Mouse (Mus musculus) embryo, embryonic 10 days (tissue): ENCODE data around the gene Tmem132d.

ENCODE experiments used
- DNase-seq: peaks from one replicate; pipeline ENCODE4 v3.0.0-alpha.2; 2015; ENCODE audit warnings: low spot score

Gene Tmem132d

DNA sequence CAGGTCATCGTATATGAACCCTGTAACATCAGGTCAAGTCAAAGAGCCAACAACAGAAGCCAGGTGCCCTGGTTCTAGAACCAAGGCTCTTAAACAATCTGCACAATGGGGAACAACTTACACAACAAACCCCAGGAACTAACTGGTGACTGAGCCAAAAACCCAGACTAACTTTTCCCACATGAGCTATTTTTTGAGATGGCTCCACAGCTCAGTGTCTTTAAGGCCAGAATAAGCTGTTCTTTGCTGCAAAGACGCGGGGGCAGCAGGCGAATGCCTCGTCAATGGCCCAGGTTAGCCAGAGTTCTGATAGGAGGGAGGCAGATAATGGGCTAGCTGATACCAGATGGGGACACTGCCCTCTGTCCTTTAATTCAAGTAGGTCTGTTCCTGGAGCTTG lies 221.8 kb downstream of the Tmem132d start:
- no peak for DNase-seq

DNA sequence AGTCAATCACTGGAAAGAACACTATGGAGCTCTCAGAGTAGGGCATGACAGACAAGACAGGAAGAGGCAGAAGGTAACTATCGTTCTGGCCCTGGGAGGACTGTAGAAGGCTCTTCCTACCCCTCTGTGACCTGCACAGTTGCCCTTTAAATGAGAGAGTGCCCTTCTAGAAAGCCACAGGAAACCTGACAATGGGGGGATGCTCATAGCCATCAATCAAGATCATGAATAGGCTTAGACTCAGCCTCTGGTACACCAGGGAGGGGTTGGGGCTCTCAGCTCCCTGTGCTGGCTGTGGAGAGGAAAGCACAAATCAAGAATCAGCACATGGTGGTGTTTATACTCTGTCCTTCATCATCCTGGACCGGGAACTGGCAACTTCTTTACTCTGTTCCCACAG lies 227.2 kb downstream of the Tmem132d start:
- peak; percentile 64 for DNase-seq

DNA sequence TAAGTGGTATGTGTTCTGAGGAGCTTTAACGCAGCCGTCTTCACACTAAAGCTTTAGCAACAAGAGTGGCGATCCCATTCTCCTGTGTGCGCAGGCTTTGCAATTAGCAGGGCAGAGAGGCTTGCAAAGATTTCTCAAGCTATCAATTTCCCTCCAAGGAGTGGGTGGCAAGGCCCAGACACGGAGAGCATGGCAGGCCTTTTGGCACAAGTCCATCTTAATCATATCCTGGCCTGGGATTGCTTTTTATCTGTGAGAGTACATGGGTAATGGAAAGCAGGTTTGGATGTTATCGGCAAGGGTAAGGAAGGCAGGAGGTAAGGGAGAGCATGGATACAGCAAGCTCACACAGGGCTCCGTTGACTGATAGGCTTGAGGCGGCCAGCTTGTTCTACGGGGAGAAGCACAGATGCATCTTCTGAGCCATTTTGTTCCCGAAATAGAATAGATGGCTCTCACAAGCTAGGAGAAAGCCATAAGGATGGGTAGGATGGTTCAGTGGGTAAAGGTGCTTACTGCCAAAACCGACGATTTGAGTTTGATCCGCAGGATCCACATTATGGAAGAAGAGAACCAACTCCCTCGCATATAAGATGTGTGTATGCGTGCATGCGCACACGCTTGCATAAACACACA lies 228.1 kb downstream of the Tmem132d start:
- no peak for DNase-seq

DNA sequence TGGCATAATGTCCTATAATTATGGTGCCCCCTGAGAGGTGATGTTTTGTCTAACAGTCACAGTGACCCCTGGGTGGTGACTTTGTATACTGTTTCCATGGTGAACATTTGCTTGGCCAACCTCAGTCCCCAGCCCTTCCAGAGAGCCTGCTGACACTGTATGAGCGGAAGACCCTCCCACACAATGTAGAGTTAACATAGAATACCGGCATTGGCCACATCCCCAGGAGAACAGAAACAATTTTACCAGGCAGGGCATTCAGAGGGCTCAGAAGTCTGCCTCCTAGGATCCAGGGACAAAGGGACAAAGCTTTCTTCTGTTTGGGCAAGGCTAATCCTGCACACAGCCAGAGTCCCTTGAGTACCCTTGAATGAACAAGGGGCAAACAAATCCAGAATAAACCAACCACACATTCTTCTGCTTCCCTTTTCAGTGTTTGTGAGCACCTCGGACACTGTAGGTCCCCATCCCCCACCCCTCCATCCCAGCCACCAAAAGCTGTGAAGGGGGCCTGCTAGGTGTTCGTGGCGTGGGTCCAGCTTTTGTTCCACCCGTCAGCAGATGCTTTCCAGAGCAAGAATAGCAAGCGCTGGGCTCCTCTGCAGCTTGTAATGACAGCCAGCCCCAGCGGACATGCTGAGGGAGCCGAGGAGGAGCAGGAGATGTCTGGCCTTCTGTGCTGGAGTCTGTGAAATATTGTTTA lies 228.8 kb downstream of the Tmem132d start:
- DNase-seq, result peak; percentile 32

DNA sequence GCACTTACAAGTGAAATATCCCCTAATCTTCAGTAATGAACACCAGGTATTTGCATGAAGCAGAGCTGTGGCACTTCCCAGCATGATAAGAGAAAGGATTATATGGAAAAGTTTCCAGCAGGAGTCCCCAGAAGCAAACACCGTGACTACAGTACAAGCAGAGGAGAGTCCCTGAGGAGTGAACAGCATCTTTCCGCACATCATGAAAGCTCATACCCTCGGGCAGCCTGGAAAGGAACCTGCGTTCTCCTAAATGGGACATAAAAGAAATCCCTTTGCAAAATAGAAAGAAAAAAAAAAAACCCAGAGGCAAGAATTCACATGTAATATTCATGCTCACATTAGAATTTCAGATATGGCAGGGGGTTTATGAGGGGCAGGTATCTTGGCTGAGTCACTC lies 238.8 kb downstream of the Tmem132d start:
- DNase-seq, result no peak

DNA sequence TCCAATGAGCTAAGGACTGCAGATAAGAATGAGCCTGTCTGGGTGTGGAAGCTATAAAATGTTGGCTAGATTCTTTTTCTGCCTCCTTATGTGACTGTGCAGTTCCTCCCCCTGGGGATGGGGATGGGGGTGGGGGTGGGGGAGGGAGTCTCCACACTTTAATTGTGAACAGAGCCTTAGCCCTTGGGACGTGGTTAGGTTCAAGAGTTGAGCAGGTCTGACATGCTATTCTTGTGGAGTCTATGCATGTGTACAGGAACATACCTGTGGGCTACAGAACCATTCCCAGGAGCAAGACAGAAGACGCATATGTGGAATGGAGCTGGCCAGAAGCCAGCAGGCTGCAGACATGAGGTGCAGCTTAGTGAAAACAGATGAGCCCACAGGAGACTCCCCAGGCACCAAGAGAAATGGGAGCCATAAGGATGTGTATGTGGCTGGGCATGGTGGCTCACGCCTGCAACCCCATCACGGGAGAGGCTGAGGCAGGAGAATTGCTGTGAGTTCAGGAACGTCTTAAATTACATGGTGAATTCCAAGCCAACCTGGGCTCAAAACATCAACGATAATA lies 240.3 kb downstream of the Tmem132d start:
- no peak for DNase-seq

DNA sequence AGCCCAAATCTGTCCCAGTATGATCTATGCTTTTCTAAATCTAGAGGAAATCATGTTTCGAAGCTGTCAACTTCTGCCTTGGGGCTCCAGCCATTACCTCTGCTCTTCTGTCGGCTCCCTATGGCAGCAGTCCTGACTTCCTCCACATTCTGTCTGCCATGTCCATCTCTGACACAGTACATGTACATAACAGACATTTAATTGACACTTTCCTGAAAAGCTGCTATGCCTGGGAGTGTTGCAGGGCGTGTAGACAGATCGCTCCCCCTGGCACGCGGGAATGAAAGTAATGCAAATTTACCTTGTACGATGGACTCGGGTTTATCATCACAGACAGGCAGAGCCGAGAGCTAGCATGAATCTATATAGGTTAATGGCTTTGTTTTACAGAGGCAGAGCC lies 241.2 kb downstream of the Tmem132d start:
- no peak for DNase-seq

DNA sequence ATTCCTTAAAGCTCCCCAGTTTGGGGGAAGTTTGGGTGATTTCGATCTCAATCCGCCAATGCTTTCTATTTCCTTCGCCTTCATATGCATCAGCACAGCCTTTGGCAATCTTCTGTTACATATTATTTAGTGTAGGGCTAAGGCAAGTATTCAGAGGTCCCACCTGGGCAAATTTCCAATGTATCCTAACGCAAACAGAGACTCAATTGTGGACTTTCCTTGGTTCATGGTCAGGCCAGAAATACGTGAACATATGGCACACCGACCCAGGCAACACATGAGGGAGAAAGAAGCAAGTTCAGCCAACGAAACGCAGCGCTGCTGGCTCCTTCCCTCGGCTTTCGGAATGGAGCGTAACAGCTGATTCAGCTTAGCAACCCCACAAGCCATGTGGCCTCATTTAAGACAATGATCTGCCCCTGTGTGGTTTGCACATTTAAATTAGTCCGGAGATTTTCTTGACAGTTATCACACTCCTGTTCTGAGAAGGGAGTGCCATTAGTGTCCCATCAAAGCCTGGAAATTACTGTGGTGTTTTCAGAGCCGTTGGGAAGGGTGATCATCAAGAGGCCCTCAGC lies 242.5 kb downstream of the Tmem132d start:
- no peak for DNase-seq

DNA sequence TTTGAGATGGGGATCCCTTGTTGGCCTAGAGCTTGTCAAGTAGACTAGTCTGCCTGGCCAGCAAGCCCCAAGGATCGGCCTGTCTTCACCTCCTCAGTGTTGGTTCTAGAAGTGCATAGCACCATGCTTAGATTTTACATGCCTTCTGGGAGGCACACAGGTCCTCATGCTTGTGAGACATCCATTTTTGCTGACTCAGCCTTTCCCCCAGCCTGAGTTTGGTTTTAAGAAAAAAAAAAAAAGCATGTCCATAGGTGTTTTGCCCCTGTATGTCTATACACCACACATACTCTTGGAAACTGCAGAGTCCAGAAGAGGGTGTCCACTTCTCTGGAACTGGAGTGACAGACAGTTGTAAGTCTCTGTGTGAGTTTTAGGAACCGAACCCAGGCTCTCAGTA lies 256.6 kb downstream of the Tmem132d start:
- no peak for DNase-seq

DNA sequence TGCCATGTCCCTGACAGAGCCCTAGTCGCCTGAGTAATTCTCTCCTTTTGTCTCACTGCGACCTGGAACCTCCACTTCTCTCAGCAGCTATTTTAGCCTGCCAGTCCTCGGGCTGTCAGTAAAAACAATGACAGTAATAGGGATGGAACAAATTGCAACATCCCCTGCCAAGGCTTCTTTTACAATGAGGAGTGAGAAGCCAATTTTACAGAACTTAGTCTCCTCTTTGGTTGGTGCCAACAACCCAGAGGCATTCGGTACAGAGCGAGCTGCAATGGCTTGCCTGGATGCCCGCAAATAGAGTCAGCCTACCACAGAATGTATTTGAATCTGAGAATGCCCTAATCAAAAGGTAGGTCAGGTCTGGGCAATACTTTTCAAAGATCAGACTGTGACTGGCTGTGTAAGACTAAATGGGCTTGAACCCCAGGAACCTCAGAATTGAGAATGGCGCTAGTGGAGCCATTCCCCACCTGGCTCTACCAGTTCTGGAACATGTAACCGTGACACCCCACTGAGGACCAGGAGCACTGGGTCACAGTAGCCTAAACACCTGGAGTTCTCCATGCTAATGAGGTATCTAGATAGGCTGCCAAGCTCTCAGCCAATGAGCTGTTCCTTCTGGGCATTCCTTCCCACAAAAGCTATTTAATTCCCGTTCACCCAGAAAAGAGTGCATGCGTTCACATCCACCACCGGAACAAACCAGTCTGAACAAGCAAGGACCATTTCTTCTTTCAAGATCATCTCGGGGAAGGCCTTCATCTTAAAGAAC lies 273.8 kb downstream of the Tmem132d start:
- no peak for DNase-seq

DNA sequence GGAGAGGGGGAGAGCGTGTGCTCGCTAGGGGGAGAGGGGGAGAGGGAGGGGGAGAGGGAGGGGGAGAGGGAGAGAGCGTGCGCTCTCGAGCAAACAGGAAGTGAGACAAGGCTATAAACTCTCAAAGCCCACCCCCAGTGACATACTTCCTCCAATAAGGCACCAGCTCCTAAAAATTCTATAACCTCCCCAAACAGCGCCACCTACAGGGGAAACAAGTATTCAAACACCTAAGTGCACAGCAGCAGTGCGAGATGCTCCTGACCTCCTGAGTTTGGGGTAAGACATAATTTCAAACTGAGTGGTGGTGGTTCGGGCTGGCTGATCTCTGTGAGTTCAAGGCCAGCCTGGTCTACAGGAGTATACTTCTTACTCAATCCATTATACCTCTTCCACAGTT lies 281.4 kb downstream of the Tmem132d start:
- no peak for DNase-seq

DNA sequence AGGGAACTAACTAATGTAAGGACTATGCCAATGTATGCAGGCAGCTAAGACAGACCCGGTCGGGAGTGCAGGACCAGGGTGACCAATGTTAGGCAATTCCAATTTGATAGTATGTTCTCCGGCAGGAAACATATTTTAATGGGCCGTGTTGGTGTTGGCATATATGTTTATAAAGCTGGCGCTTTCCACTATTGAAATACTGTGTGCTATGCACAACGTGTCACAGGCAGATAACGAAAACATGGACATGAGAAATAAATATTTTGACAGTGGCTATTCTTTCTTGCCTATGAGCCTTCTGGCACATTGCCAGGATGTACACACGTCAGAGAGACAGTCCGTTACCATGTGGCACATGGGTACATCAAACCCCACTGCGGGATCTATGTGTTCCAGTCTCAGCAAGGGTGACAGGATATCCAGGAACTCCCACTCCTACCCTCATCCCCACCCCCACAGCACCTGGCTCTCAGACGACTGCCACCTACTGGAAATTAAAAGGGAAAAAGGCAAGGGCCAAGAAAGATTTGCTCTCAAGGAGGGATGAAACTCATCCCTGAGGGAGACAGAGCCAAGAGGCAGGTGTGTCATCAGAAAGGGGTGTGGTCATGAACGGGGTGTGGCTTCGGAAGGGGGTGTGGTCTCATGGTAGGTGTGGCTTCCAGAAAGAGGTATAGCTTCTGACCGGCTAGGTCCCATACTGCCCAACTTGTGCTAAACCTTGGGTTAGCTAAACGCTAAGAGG lies 285.8 kb downstream of the Tmem132d start:
- no peak for DNase-seq

DNA sequence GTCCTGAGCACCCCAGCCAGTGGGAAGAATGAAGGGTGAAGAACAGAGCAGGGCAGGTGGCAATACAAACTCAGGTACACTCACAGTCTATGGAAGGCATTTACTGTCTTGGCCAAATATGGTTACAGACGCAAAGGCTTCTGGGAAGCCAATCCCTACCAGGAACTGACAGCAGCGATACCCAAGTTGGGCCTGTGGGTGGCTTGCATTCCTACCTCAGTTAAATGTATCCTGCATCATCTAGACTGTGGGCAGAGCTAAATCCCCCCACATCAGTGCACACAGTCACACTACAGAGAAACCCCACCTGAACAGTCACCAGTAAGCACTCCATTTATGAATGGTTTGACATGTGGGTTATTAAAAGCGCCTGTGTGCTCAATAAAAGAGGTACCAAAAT lies 288.1 kb downstream of the Tmem132d start:
- no peak for DNase-seq

DNA sequence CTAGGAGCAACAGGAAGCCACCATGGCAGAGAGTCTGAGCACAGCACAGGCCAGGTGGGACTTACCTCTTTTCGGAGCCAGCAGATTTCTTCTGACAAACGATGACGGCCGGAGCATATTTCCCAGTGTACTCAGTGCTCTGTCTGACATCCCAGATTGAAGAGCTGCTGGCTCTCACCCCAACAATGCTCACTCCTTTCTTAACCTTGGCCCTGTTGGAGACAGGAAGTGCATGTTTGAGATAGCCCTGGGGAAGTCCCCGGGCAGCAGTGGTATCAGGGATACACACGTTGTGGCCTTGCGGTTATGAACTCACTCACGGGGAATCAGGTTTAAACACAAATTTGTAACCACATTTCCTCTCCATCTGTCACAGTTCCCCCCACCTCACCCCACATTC lies 296.1 kb downstream of the Tmem132d start:
- no peak for DNase-seq

DNA sequence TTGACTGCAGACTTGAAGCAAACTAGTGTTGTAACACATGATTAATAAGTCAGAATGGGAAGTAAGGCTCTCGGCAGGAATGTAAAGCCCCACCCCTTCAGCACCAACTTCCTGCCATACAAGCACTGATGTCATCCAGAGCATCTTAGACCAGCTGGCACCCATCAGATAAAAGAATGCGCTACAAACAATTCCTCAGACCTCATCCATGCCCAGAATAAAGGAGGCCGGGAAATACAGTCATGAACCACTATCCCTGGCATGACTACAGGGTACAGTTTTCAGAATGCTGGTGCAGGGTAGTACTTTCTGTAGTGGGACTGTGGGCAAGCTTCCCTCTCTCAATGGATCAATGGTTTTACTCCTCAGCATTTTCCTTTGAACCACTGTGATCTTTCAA lies 310.2 kb downstream of the Tmem132d start:
- DNase-seq, result no peak

DNA sequence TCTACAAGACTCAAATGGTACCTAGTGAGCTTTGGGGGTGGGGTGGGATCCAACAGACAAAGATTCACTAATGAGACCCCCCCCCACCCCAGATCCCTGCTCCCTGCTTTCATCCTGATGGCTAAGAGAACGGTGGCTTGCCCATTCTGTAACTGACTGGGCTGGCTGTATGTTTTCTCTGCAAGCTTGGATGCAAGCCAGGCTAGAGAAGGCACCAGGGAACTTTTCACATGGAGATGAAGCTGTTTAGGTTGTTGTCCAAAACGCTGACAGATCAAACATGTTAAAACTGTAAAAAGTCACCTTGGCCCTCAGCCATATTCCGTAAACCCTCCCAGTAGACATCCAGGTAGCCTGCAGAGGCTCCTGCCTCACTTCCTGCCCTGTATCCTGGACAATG lies 313.7 kb downstream of the Tmem132d start:
- DNase-seq, result no peak

DNA sequence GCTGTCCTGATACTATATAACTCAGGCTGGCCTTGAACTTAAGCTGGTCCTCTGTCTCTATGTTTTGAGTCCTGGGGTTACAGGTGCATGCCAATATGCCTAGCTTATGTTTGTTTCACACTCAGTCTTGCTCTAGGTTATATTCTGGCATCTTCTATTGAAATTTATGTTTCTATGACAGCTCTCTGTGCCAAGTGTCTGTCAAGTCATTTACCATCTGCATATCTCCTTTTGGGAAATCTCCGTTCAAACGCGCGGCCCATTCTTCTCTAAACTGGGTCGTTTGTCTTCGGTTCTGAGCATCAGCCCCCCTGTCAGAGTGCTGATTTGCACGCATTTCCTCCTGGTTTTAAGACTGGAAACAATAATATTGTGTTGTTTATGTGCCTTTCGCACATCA lies 319.8 kb downstream of the Tmem132d start:
- DNase-seq, result no peak

DNA sequence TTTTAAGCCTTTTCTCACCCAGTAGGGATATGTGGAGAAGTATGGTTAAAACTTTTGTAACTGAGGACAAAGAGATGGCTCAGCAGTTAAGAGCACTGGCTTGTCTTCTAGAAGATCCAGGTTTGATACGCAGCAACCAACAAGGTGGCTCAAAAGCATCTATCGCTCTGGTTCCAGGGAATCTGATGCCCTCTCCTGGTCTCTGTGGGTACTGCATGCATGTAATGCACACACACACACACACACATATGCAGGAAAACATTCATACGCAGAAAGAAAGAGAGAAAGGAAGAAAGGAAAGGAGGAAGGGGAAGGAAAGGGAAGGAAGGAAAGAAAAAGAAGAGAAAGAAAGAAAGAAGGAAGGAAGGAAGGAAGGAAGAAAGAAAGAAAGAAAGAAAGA lies 320.4 kb downstream of the Tmem132d start:
- DNase-seq, result no peak

DNA sequence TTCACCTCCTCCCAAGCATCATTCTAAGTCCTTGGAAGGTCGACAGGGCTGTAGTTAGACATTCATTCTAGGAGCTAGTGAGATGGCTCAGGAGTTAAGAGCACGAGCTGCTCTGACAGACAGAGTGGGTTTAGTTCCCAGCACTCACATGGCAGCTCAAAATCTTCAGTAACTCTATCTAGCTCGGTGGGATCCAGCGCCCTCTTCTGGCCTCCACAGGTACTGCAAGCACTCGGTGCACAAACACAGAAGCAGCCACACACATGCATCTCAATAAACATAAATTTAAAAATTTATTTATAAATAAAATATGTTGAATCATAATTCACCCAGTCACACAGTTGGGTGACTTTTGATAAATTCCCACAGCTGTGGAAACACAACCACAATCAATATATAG lies 321.2 kb downstream of the Tmem132d start:
- no peak for DNase-seq

DNA sequence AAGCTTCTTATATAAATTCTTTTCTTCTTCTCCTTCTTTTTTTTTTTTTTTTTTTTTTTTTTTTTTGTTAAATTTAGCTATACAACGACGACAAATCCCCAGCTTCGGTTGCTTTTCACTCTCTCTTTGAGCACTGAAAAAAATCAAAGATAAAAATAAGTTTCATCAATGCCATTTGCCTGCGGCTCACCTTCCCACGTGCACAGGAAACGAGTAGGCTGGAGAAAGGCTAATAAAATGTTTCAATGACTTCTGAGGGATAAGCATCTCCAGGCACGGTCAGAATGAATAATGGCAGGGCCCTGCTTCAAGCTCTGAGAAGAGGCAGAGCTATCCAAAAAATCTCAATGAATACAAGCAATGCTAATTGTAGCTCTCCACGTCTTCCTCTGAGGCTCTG lies 330.3 kb downstream of the Tmem132d start:
- no peak for DNase-seq

DNA sequence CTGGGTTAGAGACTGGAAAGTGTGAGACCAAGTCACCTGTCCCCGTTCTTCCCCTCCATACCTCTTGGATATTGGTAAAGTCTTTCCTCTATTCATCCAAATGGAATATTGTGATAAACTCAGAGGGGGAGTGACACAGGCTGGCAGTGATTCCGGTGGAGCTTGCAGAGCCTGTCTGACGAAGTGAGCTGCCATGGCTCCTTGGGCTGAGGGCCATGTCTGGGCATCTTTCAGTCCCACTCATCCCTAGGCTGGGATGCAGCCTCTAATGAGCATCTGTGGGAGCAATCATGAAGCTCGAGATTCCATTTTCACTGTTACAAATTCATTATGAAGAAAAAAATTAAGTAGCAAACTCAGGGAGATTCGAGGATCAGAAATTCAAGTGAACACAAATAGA lies 332.5 kb downstream of the Tmem132d start:
- no peak for DNase-seq

DNA sequence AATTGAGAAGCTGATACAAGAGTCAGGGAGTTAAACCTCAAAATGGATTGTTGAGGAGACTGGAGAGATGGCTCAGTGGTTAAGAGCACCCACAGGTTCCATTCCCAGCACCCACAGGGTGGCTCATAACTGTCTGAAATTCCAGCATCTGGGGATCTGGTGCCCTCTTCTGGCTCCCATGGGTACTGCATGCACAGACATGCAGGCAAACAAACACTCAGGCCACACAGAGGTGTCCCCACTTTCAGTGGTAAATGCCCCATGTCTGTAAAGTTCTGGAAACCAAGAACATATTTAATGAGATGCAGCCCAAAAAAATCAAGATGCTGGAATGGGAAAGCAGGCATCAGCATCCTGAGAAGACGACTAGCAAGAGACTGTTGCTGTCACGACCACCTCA lies 333.4 kb downstream of the Tmem132d start:
- no peak for DNase-seq
